8 mouse cellular contexts compared by ENCODE assay signal in genomic region chr7:129592132-129592745, GRCm38 (mm10). TPM values are rescaled to one million over a fixed set of nuclear protein-coding genes. Genes with fewer than 3 reads are reported as not detected.
A peak's percentile ranks its signal among the peaks of the same experiment; 100 is the strongest.
DNase-seq lines count a peak whose midpoint lies in the region; ATAC-seq and TF ChIP-seq lines count a peak whose summit lies in the region.

No protein-coding gene starts in this region.

- no peak for TF ChIP-seq CTCF in C2C12 (IDR thresholded peaks at IDR 0.05; ENCODE audit: control insufficient read depth, insufficient read depth, insufficient read length)
- no peak for TF ChIP-seq CTCF in small intestine, adult 2 months (IDR thresholded peaks at IDR 0.05; ENCODE audit: extremely low read depth, insufficient read length, insufficient replicate concordance, low read depth, low read length)

- H3K9ac ChIP-seq in limb, embryonic 15.5 days = peak overlapping the region; percentile 76

- H3K9me3 ChIP-seq in limb, embryonic 15.5 days = no peaks in the 10 kb centered on the region

- H3K36me3 ChIP-seq in C2C12 (ENCODE audit: control insufficient read depth, insufficient read depth) = peaks cover 9% of the 10 kb centered on the region
- peaks cover 12% of the 10 kb centered on the region for H3K36me3 ChIP-seq in limb, embryonic 15.5 days
- H3K36me3 ChIP-seq in small intestine, adult 2 months (ENCODE audit: control insufficient read depth, insufficient read depth, low read length) = peaks cover 6% of the 10 kb centered on the region; the same call in 1 of the 2 replicates

- under 1% methylated on average over 13 of the region's 13 CpGs for WGBS in limb, embryonic 15.5 days
- WGBS in small intestine, adult 2 months = under 1% methylated on average over 13 of the region's 13 CpGs

- H3K79me3 ChIP-seq in C2C12 (ENCODE audit: low read depth) = peaks cover 4% of the 10 kb centered on the region

- H3K27ac ChIP-seq in limb, embryonic 15.5 days = peak overlapping the region; percentile 95
- peak overlapping the region; percentile 98 for H3K27ac ChIP-seq in small intestine, adult 2 months (ENCODE audit: insufficient read depth, low read depth, low read length)

- DNase-seq in embryo, embryonic 11.5 days (ENCODE audit: low read depth, low spot score) = peak; percentile 3
- no peak for DNase-seq in embryo, embryonic 10 days (ENCODE audit: low spot score)
- no peak for DNase-seq in cerebellum, postnatal 25 days

- peak overlapping the region; percentile 96 for H3ac ChIP-seq in C2C12 (ENCODE audit: control insufficient read depth, insufficient read length, low read depth)

- peaks cover 6% of the 10 kb centered on the region; the same call in 1 of the 2 replicates for H3K4me1 ChIP-seq in limb, embryonic 15.5 days
- H3K4me1 ChIP-seq in small intestine, adult 2 months (ENCODE audit: control insufficient read depth, insufficient read depth, insufficient read length, low read length) = peaks cover 3% of the 10 kb centered on the region; the same call in 1 of the 2 replicates

- peak; percentile 47; the same call in 1 of the 2 replicates for ATAC-seq in erythroid progenitor cell, adult 5-6 weeks (replicated peaks; ENCODE audit: low FRiP score, poor library complexity, severe bottlenecking)
- no peak for ATAC-seq in limb, embryonic 15.5 days (ENCODE audit: insufficient number of reproducible peaks, low FRiP score, low TSS enrichment, low read depth)
- no peak for ATAC-seq in CD4-positive, CD25-positive, alpha-beta regulatory T cell, adult 4 months

- H3K27me3 ChIP-seq in C2C12 (ENCODE audit: control insufficient read depth, insufficient read depth, insufficient read length) = no peaks in the 10 kb centered on the region
- H3K27me3 ChIP-seq in limb, embryonic 15.5 days = no peaks in the 10 kb centered on the region
- H3K27me3 ChIP-seq in small intestine, adult 2 months (ENCODE audit: control insufficient read depth, insufficient read depth, low read length) = no peaks in the 10 kb centered on the region

- H3K4me3 ChIP-seq in C2C12 (ENCODE audit: insufficient read depth, poor library complexity, severe bottlenecking) = peak overlapping the region; percentile 60
- H3K4me3 ChIP-seq in limb, embryonic 15.5 days = peak overlapping the region; percentile 83
- H3K4me3 ChIP-seq in small intestine, adult 2 months (ENCODE audit: low read depth, low read length) = peak overlapping the region; percentile 99

- peaks cover 19% of the 10 kb centered on the region for H3K79me2 ChIP-seq in C2C12 (ENCODE audit: control insufficient read depth, insufficient read depth)

- peak overlapping the region; percentile 60 for H3K4me2 ChIP-seq in limb, embryonic 15.5 days

- TF ChIP-seq POLR2A in small intestine, adult 2 months (IDR thresholded peaks at IDR 0.05; ENCODE audit: low read depth, low read length) = no peak

TF ChIP-seq in C2C12, 6 proteins besides CTCF, POLR2A, EP300 and RAD21:
- TF ChIP-seq USF1 (IDR thresholded peaks at IDR 0.05; ENCODE audit: low read depth) (no peak), CEBPB (IDR thresholded peaks at IDR 0.05; ENCODE audit: low read depth) (no peak)

RNA-seq across cellular contexts. Expression of gene Wdr11, which starts 0.6 kb away (rescaled TPM):
- 13.7 TPM for polyA plus RNA-seq in C2C12 (2012; fragmentation: generic; extraction: Trizol)
- total RNA-seq in erythroid progenitor cell, adult 5-6 weeks (2015; ENCODE audit: low replicate concordance) = 2.5 and 11.5 TPM in 2 replicates
- total RNA-seq in erythroid progenitor cell, adult 5-6 weeks (2017; ENCODE audit: low replicate concordance) = 1.9 and 10.5 TPM in 2 replicates
- 35.4 and 37.6 TPM in 2 replicates for polyA plus RNA-seq in limb, embryonic 15.5 days (2015; fragmentation: Nextera tagmentation; extraction: Ambion mirVana)
- polyA plus RNA-seq in small intestine, adult 2 months (2012; rRNA removed) = 8.7 and 17.2 TPM in 2 replicates
- polyA plus RNA-seq in CD4-positive, CD25-positive, alpha-beta regulatory T cell, adult 4 months (2017; shearing (Covaris generic)) = 10 to 100 TPM; 22.3 to 40.1 TPM
